Mouse (Mus musculus) ES-E14 (cell line): ENCODE data around the gene Gpr152.

Source experiments
- CHD2 ChIP-seq: IDR thresholded peaks from 2 replicates; pipeline ENCODE4 v1.6.1; 2014; ENCODE audit warnings: mild to moderate bottlenecking, low read depth, low read length, inconsistent platforms
- MAFK ChIP-seq: IDR thresholded peaks from 2 replicates; pipeline ENCODE4 v1.6.1; 2014; ENCODE audit warnings: mild to moderate bottlenecking, low read depth, low read length, inconsistent platforms; ENCODE audit not compliant: insufficient read depth
- ZNF384 ChIP-seq: IDR thresholded peaks from 2 replicates; pipeline ENCODE4 v1.6.1; 2012; ENCODE audit warnings: low read depth, low read length, inconsistent platforms

- TF ChIP-seq CHD2 (no peak), ZNF384 (no peak), MAFK (no peak)
These were observed 35.9 kb downstream of the Gpr152 start, which contains the start of gene Carns1 for GRCm38 (mm10) chr19:4175368-4175947.
